Mouse (Mus musculus): Measurements from ENCODE around the gene Tmeff1. TPM values are rescaled to one million over a fixed set of nuclear protein-coding genes. Genes with fewer than 3 reads are reported as not detected.
A peak's percentile ranks its signal among the peaks of the same experiment; 100 is the strongest.

Tmeff1 gene
- polyA plus RNA-seq, 1 experiment from 2014 or later = 29.4 TPM

DNA sequence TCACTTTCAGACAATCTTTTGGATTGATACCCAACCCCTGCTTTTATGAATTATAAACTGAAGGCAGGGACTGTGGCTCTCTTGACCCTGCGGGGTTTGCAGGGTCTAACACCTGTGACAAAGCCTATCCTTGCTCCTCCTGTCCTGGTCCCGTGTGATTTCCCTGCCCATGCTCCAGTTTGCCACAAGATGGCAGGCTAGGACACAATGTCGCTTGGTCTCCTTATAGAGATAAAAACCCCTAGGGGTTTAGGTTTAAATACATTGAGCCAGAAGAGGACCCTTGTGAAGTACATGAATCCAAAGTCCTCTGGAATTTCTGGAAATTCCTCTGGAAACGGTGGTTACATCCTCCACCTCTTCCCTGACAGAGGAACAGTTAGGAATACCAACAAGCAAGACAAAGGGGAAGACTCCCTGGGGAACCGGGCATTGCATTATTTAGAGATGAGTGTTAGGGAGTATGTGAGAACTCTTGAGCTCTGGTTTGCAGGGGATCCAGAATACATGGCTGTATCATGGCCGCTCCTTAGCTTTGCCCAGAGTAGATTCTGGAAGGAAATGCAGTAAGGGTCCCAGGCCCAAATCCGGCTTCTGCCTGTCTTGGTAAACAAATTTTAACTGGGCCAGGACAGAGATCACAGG lies 106.9 kb downstream of the Tmeff1 start:
- Histone ChIP-seq H3K36me3 (ENCODE audit: insufficient read depth, low read length) (no peaks in the 10 kb centered on the region), H3K4me1 (ENCODE audit: insufficient read depth, low read depth, low read length) (no peaks in the 10 kb centered on the region), H3K27me3 (replicated peaks; ENCODE audit: insufficient read depth, low read length) (no peaks in the 10 kb centered on the region), H3K4me3 (ENCODE audit: low read depth, low read length) (no peak overlapping the region), H3K4me2 (replicated peaks; ENCODE audit: low read depth, low read length) (no peak overlapping the region), H3K9me3 (ENCODE audit: low read length) (no peaks in the 10 kb centered on the region), H3K9ac (replicated peaks; ENCODE audit: low read depth) (no peak overlapping the region), H3K27ac (ENCODE audit: low read length) (no peak overlapping the region)
- peak; percentile 89 for TF ChIP-seq CTCF (IDR thresholded peaks at IDR 0.05)
- TF ChIP-seq EP300 (IDR thresholded peaks at IDR 0.05) = no peak
- no peak for ATAC-seq
- 40% methylated on average over 7 of the region's 7 CpGs for WGBS
- DNase-seq (ENCODE audit: low spot score) = peak; percentile 55

DNA sequence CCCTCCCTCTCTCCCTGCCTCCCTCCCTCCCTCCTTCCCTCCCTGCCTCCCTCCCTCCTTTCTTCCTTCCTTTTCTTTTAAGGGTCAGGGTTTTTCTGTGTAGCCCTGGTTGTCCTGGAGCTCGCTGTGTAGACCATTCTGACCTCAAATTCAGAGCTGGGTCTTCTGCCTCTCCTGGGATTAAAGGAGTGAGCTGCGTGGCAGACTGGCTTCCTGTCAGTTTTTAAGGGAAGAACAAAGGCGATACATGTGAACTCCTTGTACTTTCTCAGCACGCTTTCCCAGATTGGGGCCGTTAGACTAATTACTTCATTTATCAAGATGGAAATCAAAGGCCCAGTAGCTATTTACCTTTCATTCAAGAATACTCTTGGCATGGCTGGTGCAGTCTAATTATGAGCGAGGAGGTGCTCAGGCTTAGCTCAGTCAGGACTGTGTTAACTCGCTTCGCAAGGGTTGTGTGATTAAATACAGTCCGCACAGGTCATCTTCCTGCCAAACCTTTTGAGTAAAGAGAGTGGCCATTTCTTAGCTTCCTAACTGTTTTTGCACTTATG lies 107.8 kb downstream of the Tmeff1 start:
- Histone ChIP-seq H3K27ac (ENCODE audit: low read length) (no peak overlapping the region), H3K27me3 (replicated peaks; ENCODE audit: insufficient read depth, low read length) (no peaks in the 10 kb centered on the region), H3K4me1 (ENCODE audit: insufficient read depth, low read depth, low read length) (no peaks in the 10 kb centered on the region), H3K4me3 (ENCODE audit: low read depth, low read length) (no peak overlapping the region), H3K9ac (replicated peaks; ENCODE audit: low read depth) (no peak overlapping the region), H3K4me2 (replicated peaks; ENCODE audit: low read depth, low read length) (no peak overlapping the region), H3K9me3 (ENCODE audit: low read length) (no peaks in the 10 kb centered on the region), H3K36me3 (ENCODE audit: insufficient read depth, low read length) (no peaks in the 10 kb centered on the region)
- no peak for DNase-seq (ENCODE audit: low spot score)
- no peak for ATAC-seq
- TF ChIP-seq CTCF (IDR thresholded peaks at IDR 0.05) (no peak), EP300 (IDR thresholded peaks at IDR 0.05) (no peak)
- WGBS = 41% methylated on average over 9 of the region's 9 CpGs

DNA sequence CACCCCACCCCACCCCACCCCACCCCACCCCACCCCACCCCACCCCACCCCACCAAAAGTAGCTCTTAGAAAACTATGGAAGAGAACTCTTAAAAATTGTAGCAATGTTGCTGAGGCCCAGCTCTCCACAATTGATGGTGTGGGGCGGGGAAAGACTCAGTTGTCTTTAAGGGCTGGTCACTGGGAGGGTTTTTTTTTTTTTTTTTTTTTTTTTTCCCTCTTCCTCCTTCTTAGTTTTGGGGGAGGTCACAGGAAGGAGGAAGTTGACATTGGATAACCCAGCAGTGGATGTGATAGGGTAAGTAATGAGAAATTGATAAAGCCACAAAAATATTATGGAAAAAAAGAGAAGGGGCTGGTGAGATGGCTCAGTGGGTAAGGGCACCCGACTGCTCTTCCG lies 111.7 kb downstream of the Tmeff1 start:
- no peaks in the 10 kb centered on the region for H3K27me3 ChIP-seq (replicated peaks; ENCODE audit: insufficient read depth, low read length)
- 85% methylated on average over 3 of the region's 3 CpGs for WGBS
- DNase-seq (ENCODE audit: low spot score) (no peak), ATAC-seq (no peak)
- no peak overlapping the region for H3K4me3 ChIP-seq (ENCODE audit: low read depth, low read length)
- no peak overlapping the region for H3K4me2 ChIP-seq (replicated peaks; ENCODE audit: low read depth, low read length)
- no peak overlapping the region for H3K27ac ChIP-seq (ENCODE audit: low read length)
- no peak overlapping the region for H3K9ac ChIP-seq (replicated peaks; ENCODE audit: low read depth)
- H3K4me1 ChIP-seq (ENCODE audit: insufficient read depth, low read depth, low read length) = no peaks in the 10 kb centered on the region
- H3K9me3 ChIP-seq (ENCODE audit: low read length) = no peaks in the 10 kb centered on the region
- H3K36me3 ChIP-seq (ENCODE audit: insufficient read depth, low read length) = no peaks in the 10 kb centered on the region
- TF ChIP-seq CTCF (IDR thresholded peaks at IDR 0.05) = no peak
- TF ChIP-seq EP300 (IDR thresholded peaks at IDR 0.05) = no peak

DNA sequence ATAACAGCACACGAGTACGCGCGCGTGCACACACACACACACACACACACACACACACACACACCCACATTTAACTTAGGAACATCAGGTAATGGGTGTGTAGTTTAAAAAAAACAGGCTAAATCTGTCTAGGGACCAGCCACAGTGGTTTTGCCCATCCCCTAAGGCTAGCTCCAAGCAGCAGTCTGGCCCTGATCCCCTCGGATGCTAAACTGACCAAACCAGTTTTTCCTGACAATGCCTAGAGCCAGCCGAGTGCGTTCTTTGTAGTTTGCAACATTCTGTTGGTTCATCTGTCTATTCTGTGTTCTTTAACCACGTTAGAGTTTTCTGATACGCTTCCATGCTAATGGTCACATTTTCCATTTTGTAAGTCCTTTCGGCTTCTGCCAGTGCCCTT lies 112.3 kb downstream of the Tmeff1 start:
- TF ChIP-seq EP300 (IDR thresholded peaks at IDR 0.05) (no peak), CTCF (IDR thresholded peaks at IDR 0.05) (no peak)
- Histone ChIP-seq H3K9me3 (ENCODE audit: low read length) (no peaks in the 10 kb centered on the region), H3K9ac (replicated peaks; ENCODE audit: low read depth) (no peak overlapping the region), H3K4me1 (ENCODE audit: insufficient read depth, low read depth, low read length) (no peaks in the 10 kb centered on the region), H3K27ac (ENCODE audit: low read length) (no peak overlapping the region), H3K27me3 (replicated peaks; ENCODE audit: insufficient read depth, low read length) (no peaks in the 10 kb centered on the region), H3K4me3 (ENCODE audit: low read depth, low read length) (no peak overlapping the region), H3K36me3 (ENCODE audit: insufficient read depth, low read length) (no peaks in the 10 kb centered on the region), H3K4me2 (replicated peaks; ENCODE audit: low read depth, low read length) (no peak overlapping the region)
- ATAC-seq (no peak), DNase-seq (ENCODE audit: low spot score) (no peak)
- 53% methylated on average over 11 of the region's 11 CpGs for WGBS

Other genes starting within 250 kb of the Tmeff1 start
- 17.2 and 19.9 TPM in 2 replicates for gene Tex10, start 111.7 kb upstream of the Tmeff1 start, polyA plus RNA-seq (2015; fragmentation: Nextera tagmentation; extraction: Ambion mirVana)
- gene Msantd3, start 45.2 kb upstream of the Tmeff1 start, polyA plus RNA-seq (2015; fragmentation: Nextera tagmentation; extraction: Ambion mirVana) = 12.2 and 13.1 TPM in 2 replicates
- 0.55 and 0.93 TPM in 2 replicates for gene Cavin4, start 78.3 kb downstream of the Tmeff1 start, polyA plus RNA-seq (2015; fragmentation: Nextera tagmentation; extraction: Ambion mirVana)

All from lung, postnatal 0 days (tissue).